Mouse (Mus musculus) regulatory T cell (primary cell): ENCODE measurements around the gene Mrpl12.

Experiments
- in situ Hi-C: fragments of 300-600 bp; cut with MboI, MseI; formaldehyde crosslinking; loops from one replicate; pipeline ENCODE4 v1.15.1; 2025; ENCODE audit warnings: high pct_unique_total_duplicates

Gene Mrpl12

DNA sequence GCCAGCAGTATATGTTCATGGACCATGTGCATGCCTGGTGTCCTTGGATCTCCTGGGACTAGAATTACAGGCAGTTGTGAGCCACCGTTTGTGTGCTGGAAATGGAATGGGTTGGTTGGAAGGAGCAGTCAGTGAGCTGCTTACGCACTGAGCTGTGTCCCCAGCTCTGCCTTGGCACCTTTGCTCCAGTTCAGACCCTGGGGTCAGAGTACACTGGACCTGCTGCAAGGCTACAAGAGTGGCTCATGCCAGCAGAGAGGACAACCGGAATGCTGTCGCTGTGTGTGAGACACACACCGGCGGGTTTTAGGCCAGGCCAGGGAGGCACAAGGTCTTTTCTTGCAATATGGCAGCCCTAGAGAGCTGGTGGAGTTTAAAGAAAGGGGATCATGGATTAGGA lies 12.4 kb upstream of the Mrpl12 start:
- in situ Hi-C loops = no loop called here

DNA sequence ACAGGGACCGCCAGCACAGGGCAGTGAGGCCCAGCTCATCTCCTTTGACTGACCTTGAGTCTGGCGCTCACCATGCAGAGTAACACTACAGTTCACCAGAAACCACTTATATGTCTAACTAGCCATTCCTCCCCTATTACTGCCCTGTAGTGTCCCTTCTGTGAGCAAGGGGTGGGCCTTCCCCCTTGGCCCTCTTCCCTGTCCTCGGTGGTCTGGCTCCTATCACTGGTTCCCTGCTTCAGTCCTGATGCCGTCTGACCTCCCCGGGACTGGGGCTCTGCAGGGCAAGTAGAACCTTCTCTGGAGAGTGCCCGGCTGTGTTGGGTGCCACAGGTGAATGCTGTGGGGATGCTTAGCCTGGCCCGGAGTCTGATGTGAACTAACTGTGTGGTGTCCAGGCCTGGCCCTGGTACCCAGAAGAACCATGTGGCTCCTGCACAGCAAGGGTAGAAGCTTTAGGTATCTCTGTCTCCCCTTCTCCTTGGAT lies 922 bp upstream of the Mrpl12 start:
- in situ Hi-C loops = no loop called here

DNA sequence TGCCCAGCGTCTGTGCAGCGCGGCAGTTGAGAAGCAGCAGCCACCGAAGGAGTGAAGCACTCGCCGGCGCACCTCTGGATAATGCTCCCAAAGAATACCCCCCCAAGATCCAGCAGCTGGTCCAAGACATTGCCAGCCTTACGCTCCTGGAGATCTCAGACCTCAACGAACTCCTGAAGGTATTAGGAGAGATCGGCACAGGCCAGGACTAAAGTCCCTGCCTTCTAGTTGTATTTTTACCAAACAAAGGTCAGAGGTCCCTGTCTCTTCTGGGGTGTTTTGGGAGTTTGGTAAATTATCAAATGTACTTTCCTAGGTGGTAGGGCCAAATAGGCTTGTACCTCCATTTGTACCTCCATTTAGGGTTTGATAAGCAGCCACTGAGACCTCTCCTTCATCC lies 838 bp downstream of the Mrpl12 start:
- in situ Hi-C loops = no loop called here

DNA sequence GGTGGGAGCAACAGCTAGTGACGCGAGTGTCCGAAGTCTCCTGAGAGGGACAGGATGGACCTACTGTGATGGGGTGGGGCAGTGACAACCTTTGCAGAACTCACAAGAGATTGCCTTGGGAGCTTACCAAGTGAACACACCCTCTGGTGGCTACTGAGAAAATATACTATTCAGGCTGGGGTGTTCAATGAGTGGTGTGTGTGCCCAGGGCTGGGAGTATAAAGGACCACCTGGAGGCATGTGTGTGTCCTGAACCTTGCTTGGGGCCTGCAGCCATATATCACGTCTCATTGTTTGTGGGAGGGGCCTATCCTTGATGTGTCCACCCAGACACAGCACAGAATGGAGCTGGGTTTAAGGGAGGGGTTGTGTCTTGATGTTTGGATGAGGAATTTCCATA lies 4.1 kb downstream of the Mrpl12 start:
- in situ Hi-C loops = no loop called here

DNA sequence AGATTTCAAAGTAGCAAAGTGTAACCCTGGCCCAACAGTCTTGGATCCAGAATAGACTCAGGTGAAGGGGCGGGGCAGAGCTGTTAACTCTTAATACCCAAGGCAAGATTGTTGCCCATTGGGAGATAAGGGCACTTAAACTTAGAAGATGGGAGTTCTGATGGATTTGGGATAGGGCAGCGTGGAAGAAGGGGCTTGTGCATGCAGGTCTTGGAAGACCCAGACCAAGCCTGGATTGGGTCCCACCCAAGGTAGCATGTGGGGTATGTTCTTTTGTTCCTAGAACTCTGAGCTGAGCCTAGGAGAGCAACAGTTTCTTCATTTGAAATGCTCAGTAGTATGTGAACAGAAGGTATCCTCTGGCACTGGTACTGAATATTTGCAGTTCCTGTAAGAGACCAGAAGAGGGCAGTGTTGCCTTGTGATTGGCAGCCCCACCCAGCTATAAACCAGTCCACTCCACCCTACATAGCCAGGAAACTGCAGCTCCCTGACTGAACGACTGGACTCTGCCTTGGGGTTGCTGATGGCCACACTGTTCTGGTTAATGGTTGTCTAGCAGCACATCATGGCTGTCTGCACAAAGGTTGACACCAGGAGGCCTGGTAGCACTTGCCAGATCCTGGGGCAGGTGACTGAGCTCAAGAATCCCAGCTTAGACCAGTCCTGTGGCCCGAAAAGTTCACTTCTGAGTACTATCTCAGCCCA lies 4.8 kb downstream of the Mrpl12 start:
- in situ Hi-C loops = no loop called here

DNA sequence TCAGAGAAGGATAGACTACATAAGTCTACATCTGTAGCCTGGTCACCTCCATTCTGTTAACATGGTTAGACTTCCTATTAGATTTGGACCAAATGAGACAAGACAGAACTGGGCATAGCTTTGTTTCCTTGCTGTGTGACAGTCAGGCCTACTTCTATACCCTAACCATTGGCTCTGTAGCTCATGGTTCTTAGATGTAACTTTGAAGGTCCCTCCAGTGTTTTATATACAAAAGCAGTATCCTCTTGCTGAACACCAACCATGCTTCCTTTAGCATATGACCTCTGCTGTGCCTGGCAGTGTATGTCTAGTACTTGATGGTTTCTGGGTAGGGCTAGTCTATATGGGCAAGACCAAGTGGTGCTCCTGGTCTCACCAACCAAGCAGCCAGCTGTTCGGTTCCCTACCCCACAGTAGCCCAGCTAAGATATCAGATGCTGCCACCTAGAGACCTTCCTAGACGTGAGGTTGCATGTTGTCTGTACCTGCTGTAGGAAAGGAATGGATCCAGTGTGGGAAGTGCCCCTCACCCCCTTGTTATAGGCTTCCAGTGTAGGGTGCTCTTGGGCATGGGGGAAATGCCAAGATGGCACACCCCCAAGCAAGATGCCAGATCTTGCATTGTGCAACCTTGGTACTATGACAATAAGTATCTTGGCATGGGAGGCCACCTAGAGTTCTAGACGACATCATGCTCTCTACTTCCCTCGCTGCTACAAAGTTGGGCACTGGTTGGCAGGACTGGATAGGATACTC lies 6.1 kb downstream of the Mrpl12 start:
- in situ Hi-C loops = no loop called here

DNA sequence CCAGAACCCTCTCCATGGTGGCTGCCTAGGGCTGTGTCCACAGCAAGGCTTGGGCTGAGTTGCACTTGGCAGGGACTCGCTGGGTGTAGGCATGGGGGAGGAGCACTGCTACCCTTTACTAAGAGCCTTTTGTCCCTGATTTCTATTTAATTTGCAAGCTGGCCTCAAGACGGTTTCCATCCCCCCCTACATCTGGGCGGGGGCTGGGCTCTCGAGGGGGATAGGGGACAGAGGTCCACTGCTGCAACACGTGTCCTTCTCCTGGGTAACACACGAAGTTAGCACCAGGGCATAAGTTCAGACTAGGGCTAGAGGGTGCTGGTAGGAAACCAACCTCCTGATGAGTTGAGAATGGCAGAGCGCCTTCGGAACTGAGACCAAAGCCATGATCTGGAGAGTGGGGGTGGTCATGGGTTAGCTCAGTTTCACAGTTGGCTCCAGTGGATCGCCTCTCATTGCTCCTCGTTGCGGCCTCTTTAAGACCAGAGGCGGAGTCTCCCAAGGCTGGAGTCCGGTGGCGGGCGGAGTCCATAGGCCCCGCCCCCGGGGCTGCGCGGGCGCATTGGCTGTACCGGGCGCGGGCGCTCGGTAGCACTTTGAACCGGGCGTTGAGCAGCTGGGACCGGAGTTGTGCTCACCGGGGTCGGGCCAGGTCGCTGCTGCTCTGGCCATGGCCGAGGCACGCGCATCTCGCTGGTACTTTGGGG lies 7.1 kb downstream of the Mrpl12 start, which contains the start of gene Slc25a10:
Slc25a10 (plus strand) TSS at position 524 of the 707 bp plus-strand sequence.
- in situ Hi-C loops = no loop called here

DNA sequence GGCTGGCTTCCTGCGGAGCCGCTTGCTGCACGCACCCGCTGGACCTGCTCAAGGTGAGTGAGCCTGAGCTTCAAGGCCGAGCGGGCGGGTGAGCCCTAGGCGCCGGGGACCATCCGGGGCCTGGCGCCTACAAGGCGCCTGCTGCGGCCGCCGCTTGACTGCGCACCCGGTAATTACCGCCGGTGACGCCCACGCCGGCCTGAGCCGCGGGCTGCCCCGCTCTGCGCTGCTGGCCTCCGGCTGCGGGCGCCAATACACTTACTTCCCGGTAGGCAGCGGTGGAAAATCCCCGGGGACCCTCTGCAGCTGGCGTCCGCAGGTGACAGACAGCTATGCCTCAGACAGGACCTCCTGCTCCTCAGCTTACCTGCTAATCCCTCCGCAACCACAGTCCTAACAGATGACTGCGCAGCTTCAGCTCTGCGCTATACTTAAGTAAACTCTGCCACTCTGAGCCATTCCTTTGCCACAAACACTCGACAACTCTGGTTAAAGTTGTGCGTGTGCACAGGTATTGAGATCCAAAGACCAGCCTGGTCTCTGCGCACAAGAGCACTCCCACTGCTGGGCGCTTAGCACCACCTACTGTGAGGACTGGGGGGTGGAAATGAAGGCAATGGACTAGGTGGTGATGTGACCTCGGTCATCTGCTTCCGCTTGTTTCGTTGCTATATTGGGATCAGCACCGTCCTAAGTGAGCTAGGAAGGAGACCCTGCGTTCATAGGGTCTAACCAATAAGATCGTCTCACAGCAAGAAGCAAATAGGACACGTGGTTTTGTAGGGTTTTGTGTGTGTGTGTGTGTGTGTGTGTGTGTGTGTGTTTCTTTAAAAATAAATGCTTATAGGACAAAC lies 7.8 kb downstream of the Mrpl12 start:
- in situ Hi-C loops = no loop called here

DNA sequence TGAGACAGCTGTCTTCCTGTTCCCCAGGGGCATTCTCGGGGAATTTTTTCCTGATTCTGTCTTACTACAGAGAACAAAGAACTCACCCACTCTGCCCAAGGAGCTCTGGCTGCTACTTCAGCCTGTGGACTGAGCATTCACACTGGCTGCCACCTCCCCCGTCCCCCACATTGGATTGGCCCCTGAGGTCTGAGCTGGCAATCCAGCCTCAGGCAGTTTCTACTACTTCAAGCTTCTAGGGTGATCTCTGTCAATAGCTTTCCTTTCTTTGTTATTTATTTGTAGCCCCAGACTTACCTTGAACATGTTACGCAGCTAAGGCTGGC lies 8.4 kb downstream of the Mrpl12 start:
- in situ Hi-C loops = no loop called here

DNA sequence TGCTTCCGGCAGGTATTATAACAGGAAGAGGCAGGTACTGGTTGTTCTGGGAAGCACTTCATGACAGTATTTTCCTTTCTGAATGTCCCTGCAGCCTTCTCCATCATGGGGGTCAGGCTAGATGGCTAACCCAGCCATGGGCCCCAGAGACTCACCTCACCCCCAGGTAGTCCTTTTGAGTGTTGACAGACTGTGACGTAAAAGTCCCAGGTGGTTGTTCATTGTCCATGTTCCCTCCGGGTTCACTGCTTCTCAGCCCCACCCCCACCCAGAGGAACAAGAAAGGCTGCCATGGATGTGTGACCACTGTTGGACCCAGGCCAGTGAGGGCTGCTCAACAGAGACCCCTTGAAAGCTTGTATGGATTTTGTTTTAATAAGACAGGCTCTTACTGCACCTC lies 8.9 kb downstream of the Mrpl12 start:
- in situ Hi-C loops = no loop called here

DNA sequence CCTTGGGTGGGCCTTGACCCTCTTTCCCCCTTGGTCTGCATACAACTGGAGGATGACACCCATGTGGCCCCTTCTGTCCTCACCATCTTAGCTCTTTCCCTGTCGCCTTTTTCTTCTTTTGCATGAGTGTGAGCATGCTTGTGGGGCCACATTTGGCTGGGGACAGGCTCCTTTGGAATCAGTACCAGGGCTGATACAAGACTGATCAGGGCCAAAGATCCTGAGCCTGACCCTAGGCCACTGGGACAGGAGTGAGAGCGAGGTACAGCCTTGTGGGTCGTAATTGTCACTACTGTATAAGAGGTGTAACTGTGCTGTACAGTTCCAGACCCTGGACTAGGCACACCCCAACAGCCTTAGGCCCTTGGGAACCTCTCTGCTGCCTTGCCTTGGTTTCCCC lies 9.5 kb downstream of the Mrpl12 start:
- in situ Hi-C loops = no loop called here

DNA sequence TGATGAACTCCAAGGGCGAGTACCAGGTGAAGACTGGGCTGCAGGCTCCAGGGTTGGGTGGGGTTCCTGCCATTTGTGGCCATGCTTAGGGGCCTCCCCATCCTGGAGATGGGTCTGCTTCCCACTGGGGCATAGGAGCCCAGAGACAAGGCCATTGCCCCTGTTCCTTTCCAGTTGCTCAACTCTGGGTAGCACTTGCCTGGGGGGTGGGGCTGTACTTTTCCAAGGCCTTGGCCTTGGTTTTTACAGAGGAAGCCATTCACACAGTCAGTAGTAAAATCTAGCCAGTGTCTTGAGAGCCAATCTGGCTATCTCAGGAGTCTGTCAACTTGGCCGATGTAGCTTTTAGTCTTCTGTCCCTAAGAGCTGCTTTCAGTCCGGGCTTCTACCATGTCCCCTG lies 13.0 kb downstream of the Mrpl12 start:
- in situ Hi-C loops = no loop called here

DNA sequence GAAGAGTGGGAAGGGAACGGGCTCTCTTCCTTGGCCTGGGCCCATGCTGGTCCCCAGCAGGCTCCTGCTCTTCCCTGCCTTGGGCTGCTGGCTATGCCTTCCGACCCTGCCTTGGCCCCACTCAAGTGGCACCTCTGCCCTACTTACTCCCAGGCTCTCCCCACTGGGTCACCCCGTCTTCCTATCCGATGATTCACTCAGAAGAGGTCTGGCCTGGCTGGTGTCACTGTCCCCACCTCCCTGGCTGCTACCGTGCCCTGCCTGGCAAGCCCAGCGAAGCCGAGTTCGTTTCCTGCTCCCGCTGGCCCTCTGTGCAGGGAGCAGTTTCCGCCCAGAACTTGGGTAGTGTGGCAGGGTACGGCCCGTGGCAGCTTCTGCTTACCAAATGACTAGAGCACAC lies 13.8 kb downstream of the Mrpl12 start:
- in situ Hi-C loops = no loop called here

DNA sequence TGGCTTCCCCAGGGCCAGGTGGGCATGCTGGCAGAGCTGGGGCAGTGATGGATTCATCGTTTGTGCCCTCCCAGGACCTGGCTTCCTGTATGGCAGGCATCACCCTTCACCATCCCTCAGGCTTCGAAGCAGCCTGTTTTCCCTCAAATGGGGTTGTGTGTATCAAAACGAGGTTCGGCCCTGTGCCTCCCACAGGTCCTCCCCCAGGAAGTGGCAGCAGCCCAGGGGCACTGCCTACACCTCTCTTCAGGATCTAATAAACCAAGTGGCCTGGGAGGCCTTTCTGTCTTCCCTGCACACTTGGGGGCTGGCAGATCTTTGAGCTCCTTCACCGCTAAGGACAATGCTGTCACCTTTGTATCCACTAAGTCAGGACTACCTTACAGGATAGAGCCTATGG lies 14.5 kb downstream of the Mrpl12 start:
- in situ Hi-C loops = no loop called here

DNA sequence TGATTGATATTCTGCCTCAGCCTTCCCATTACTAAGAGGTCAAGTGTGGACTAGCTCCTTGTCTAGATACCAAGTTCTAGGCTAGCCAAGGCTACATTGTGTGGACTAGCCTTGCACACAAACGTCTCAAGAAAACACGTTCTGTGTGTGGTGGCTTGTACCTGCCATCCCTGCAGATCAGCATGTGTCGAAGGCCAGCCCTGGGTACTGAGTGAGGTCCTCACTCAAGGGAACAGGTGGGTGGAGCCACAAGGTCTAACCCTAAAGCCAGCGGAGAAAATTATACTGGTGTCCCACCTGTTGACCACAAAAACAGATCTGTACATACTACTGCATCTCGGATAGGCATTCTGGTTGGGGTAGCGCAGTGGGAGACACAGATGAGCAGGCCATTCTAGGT lies 15.5 kb downstream of the Mrpl12 start:
- in situ Hi-C loops = no loop called here

DNA sequence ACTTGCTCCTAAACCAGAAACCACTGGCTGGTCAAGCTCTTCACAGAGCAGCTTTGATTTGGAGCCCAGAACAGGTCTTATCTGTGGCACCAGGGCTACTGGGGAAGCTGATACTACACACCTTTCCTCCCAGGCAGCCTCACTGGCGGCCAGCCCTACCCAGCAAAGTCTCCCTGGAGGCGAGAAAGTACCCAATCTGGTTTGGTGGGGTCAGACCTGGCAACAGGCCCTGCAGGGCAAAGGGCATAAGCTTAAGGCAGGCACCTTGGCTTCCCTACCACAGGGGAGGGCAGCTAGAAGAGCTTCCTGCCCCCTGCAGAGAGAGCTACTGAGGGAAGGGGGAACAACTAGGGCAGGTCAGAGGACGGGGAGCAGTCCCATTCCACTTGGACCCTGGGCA lies 15.9 kb downstream of the Mrpl12 start:
- in situ Hi-C loops = no loop called here

DNA sequence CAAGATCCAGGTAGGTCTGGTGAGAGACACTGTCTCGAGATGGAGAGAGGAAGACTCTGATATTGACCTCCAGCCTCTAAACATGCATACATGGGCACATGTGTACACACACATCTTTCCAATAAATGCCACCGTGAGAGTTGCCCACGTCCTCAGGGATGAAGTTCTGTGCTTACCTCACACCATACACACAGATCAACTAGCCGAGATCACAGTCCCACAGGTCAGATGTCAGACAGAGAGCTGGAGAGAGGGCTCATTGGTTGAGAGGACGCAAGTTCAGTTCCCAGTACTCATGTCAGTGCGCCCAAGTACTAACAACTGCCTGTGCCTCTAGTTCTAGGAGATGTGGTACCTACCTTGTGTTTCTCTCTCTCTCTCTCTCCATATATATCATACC lies 16.6 kb downstream of the Mrpl12 start:
- in situ Hi-C loops = no loop called here

DNA sequence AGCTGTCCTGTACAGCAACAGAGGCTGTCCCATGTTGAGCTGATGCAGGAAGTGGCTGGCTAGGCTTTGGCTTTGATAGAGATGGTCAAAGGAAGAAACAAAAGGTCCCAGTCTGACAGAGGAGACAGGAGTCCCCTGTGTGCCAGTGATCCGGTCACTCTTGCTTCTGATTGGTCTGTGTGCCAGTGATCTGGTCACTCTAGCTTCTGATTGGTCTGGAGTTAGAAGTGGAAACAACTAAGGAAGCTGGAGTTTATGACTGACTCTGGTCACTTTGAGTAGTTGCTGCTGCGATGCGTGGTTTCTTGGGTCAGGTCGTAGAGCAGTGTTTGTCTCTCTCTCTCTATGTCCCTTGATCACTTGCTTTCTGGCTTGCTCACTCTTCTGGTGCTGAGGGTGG lies 17.3 kb downstream of the Mrpl12 start:
- in situ Hi-C loops = no loop called here

DNA sequence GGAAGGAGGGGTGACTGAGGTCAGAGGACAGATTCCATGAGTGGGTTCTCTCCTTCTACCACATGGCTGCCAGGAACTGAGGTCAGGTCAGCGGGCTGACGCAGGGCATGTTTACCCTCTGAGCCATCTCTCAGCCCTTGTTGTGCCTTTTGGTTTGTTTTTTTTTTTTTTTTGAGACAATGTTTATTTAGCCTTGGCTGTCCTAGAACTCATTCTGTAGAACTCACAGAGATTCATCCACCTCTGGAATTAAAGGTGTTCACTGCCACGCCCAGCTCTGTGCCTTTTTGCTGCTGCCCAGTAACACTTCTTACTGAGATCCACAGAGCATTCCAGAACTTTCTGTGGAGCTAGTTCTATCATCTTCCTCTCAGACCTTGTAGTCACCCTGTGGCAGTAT lies 21.2 kb downstream of the Mrpl12 start:
- in situ Hi-C loops = no loop called here

DNA sequence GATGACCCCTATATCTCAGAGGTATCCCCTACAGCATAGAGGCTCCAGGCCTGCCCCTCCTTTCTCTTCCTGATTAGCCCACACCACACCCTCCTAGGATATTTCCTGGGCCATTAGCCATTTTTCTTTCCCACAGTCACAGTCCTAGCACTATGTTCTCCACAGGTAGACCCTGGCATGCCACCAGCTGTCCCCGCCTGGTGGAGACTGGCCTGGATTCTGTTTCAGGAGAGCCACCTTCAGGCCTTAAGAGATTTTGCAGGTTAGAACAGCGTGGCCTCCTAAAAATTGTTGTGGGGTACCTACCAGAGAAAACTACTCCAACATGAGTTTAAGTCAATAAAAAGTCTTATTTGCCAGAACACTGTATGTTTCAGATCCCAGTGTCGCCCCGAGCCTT lies 22.5 kb downstream of the Mrpl12 start:
- in situ Hi-C loops = no loop called here

DNA sequence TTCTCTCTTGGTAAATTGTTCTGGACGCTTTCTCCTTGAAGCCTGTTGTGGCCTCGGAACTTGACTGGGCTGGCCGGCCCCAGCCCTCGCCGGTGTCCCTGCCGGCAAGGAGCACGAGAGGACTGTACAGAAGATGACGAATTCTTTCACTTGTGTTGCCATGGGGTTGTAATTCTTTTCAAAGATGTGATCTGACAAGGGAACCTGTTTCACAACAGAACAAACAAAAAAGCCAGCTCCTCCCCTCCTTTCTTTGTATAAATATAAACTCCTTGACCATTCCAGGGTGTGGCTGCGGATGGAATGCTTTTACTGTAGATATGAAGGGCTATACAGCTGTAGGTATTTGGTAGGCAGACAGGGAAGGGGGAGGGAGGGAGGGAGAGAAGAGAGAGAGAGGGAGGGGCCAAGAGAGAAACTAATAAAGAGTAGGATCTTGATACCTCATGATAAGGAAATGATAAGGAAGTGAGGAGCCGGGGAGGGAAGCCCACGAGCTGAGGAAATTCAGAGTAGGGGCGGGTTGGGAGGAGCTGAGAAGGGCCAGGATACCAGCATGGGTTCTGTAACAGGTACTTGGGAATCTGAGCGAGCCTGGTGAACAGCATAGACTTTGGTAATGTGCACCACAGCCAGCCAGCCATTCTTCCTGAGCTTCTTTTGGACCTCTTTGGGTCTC lies 23.3 kb downstream of the Mrpl12 start:
- in situ Hi-C loops = no loop called here
